Mouse (Mus musculus) spleen, adult 12 weeks (tissue): Measurements from ENCODE around the gene Btnl2.
A peak's percentile ranks its signal among the peaks of the same experiment; 100 is the strongest.
"Not testable (repeated sequence)": the region's sequence is repeated elsewhere in the genome, so short reads cannot be mapped to it uniquely, and the experiment has no call there.

Experiments used
- DNase-seq: peaks from one replicate; pipeline ENCODE4 v3.0.0; 2022; ENCODE audit warnings: low spot score

Btnl2 gene

DNA sequence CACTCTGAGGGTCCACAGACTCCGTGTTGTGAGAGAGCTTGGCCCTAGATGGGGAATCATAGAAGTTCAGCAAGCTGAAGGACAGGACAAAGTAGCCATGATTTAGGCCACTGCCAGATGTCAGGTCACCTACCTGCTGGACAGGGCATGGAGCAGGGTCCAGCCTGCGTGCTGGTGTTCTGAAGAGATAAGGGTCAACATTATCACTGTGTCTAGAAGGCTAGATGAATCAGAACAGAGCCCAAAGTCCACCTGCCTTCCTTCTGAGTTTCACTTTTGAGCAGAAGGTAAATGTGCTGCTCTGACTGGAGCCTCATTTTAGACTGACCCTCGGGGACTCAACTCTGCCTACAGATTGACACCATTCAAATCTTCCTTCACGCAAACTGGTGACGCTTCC is at the start of gene Btnl2:
Gene Btnl2, plus strand, starts transcription at position 284 of the 400 bp plus-strand sequence.
- no peak for DNase-seq

DNA sequence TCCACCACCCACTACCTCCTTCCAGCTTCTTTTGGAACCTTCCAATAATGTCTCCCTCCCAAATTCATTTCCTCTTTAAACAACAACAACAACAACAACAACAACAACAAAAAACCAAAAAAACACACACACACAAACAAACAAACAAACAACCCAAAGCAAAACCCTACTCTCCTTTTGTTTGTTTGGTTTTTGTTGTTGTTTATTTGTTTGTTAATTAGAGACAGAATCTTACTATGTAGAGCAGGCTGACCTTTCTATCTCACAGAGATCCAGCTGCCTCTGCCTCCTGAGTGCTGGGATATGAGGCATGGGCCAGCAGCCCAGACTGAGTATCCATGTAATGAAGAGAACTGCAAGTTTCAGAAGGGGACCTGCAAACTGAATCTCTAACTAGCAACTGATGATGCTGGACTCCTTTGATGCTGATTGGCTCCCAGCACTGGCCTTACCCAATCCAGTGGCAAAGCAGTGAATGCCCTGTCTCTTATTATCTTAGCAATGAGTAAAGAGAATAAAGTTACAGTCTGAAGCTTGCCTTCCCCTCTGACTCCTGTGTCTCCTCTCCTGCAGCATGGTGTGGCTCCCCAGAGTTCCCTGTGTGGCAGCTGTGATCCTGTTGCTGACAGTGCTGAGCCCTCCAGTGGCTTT is 49.1 kb upstream of the Btnl2 start, which contains the start of gene H2-Eb1:
Gene H2-Eb1, plus strand, starts transcription at position 488 of the 651 bp plus-strand sequence.
- peak; percentile 75 for DNase-seq

DNA sequence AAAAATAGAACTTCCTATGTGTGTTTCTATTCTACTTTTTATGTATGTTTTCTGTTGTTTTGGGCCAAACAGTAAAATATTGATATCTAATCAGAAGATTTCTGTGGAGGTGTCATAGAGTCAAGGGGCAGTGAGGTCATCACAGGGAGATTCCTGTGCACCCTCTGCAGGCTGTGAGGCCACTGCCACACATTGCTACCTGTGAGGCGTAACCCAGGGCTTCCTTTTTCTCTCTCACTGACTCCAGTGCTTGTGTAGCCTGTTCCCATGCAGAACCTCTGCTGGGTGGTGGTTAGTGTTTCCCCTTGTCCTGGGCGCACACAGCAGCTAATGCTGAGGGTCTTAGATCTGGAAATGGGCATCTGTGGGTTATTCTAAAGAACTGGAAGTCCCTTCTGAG is 48.2 kb upstream of the Btnl2 start:
- DNase-seq: no peak

DNA sequence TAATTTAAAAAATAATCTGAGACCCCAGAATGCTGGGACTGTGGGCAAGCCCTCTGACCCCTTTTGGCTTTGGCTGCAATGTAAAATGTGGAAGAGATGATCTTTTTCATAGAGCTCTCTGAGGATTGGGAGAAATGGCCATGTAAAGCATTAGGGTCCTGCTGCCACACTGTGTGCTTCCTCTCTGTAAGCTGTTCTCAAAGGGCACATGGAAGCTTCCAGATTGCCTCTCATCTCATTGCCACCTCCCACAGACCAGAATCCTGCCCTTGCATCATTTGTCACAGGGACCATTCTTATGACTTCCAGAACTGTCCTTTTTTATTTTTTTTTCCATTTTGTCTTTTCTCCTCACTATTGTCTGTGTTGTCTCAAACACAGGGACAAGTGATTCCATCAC is 47.4 kb upstream of the Btnl2 start:
- no peak for DNase-seq

DNA sequence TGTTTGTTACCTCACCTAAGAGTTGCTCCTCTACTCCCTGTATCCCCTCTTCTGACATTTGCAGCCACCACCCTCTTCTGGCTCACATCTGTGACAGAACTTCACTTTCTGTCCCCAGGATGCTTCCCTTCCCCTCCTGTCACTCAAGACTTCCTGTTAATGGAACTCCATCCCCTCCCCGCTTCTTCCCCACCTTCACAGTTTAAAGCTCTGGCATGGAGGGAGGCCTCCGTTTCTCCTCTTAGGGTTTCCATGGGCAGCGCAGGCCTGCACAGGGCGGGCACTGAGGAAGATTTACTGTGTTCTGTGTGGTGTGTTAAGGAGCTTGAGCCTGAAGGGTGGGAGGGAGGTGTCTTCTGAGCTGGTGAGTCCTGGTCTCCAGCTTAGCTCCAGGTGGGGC is 46.5 kb upstream of the Btnl2 start:
- DNase-seq: no peak

DNA sequence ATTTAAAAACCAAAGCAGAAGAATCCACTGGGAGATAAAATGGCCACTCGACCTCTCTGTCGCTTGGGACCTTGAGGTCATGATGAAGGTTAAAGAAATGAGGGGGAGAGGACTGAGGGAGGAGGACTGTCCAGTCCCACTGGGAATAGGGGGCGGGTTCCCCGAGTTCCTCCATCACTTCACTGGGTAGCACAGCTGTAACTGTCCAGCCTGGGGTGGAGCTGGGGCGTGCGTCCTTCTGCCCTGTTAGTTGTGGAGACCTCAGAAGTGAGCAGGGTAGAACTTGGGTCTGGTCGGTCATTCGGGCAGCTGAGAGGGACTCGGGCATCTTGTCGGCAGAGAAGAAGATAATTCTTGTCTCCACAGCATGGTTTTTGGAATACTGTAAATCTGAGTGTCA is 45.4 kb upstream of the Btnl2 start:
- no peak for DNase-seq

DNA sequence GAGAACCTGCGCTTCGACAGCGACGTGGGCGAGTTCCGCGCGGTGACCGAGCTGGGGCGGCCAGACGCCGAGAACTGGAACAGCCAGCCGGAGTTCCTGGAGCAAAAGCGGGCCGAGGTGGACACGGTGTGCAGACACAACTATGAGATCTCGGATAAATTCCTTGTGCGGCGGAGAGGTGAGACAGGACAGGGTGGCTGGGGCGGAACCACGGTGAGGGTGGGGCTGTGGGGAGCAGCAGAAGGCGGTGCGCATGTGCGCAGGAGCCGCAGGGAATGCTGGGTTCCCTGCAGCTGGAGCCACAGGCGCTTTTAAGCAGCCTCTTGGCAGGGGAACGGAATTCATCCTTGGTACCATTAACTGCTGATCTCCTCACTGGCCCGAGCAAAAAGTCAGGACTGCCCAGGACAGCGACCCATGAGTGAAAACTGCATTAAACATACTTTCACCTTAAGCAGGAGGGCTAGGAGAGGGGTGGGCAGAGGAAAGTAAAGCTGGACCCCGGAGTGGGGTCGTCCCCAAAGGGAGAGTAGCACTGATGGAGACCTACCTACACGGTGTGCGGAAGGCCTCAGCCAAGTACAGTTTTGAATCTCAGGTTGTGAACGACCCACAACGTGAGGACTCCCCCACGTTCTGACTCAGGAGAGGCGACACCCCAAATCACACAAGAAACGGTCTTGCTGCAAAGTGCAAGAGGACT is 44.8 kb upstream of the Btnl2 start:
- no peak for DNase-seq

DNA sequence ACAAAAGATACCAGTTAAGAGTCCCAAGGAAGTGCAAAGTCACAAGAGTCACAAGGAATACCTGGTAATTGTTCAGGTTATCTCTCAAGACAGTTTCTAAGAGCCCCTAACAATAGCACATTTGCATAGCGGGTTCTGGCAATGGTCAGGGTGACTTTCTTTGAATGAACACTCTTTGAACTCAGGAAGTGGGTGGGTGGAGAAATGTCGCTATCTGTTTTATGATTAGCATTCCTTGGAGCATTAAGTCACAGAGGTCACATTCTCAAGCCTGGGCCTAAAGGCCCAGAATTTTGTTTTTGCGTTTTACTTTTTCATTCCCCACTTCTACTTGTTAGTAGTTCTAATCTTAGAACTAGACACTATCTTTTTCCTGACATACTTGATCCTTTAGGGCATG is 44.1 kb upstream of the Btnl2 start:
- not testable (repeated sequence) for DNase-seq

DNA sequence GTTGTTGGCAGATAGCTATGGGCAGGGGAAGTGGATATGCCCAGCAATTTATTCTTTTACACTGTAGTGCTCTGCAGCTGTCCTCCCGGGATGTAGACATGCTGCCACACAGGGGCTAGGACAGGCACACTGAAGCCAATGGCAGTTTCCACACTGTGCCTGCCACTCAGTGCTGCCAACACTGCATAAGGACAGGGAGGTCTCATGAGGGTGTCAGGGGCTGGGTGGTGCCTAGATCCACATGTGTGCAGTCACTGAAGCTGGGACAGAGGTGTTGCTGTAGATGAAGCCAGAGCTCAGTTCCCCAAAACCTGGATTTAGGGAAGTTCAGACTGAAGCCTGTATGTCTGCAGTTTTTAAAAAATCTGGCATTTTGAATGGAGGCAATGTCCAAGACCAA is 42.4 kb upstream of the Btnl2 start:
- no peak for DNase-seq

DNA sequence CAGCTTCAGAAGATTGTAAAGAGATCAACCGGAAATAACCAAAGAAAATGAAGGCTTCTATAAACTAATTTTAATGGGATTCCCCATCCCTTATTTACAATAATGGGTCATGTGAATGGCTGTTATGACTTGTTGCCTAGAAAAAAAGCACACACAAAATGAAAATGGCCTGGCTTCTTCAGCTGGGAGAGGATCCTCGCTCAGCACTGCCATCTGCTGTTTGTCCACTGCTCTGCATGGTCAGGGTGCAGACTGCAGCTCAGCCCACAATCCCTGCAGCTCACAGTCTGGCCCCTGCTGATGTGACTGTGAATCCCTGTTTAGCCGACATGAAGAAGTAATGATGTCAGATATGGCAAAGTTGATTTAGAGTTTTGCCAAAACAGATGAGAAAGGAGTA is 41.2 kb upstream of the Btnl2 start:
- DNase-seq: peak; percentile 45

DNA sequence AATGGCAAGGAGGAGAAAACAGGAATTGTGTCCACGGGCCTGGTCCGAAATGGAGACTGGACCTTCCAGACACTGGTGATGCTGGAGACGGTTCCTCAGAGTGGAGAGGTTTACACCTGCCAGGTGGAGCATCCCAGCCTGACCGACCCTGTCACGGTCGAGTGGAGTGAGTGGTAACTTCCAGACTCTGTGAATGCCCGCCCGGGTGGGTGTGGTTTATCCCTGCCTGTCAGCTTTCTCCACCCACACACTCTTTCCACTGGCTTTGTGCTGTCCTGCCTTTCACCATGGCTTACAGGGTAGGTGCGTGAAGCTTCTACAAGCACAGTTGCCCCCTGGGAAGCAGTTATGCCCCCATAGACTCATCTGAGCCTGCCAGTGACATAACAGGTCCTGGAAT is 40.3 kb upstream of the Btnl2 start:
- DNase-seq: no peak

DNA sequence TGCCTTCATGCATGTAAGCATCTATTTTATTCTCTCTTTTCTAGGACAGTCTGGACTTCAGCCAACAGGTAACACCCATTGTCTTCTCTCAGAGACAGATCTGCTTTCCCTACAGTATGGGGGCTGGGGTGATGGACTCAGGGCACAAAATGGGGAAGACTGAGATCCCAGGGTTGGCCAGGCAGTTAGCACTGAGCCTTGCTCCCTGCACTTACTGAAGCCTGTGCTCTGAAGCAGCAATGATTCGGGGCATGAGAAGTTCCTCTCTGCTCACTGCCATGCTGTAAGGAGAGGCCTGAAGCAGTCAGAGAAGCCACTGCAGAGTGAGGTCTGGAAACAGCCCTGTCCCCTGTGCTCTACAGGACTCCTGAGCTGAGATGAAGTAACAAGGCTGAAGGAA is 39.1 kb upstream of the Btnl2 start:
- no peak for DNase-seq

DNA sequence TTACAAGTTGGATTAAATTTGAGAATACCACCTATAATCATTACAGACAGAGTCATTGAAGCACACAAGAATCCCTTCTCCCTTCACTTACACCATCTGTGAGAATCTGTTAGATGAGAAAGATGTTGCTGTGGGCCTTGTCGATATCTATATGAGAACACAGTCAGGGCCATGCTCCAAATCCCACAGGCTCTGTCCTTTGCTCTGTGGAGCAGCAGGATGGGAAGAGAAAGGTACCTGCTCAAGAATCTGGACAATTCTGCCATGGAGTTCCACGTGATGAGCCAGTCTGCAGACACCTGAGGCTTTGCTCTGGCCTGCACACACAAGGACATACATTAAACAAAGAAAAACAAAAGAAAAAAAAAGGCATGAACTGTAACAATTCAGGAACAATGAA is 37.9 kb upstream of the Btnl2 start:
- no peak for DNase-seq

DNA sequence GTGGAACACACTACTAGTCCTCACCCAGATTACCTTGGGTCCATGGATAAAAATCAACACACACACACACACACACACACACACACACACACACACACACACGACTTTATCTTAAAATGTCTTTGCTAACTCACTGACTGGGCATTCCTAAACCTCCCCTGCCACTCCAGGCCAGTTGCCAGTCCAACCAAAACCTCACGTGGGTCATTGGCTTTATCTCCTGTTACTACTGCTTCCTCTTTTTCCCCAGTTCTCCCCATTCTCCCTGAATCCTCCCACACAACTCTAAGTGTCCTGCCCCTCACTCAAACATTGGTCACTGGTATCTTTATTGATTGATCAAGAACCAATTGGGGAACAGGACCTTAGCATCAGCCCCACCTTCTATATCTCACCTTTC is 37.3 kb upstream of the Btnl2 start:
- no peak for DNase-seq

DNA sequence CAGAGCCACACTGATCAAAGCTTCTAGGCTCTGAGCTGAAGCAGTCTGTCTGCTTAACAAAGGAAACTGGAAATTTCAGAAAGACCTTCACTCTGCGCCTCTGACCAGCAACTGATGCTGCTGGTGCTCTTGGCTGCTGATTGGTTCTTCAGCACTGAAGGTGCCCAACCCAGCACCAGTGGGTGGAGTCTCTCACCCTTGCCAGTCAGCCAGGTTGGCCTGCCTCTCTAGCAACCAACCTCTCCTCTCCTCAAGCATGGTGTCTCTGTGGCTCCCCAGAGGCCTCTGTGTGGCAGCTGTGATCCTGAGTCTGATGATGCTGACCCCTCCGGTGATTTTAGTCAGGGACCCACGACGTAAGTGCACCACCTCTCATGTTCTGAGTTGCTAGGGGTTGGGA is 29.2 kb upstream of the Btnl2 start, which contains the start of gene H2-Eb2:
Gene H2-Eb2, plus strand, starts transcription at position 230 of the 400 bp plus-strand sequence.
- DNase-seq: peak; percentile 48

DNA sequence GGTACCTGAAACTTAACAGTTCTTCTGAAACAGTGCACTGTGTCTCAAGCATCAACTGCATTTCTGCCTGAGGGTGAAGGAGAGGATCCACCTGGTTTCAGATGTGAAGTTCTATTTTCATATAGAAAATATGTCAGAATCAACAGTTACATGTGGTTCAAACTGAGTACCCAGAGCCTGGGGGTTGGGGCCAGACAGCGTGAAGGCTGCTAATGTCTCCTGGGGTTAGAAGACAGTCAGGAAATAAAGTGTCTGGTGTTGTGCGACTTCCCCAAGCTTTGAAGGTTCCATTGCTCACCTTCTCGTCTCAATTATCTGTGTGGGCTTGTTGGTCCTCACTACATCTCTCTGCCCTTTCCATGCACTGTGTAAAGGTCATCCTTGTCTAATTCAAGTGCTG is 28.2 kb upstream of the Btnl2 start:
- no peak for DNase-seq

DNA sequence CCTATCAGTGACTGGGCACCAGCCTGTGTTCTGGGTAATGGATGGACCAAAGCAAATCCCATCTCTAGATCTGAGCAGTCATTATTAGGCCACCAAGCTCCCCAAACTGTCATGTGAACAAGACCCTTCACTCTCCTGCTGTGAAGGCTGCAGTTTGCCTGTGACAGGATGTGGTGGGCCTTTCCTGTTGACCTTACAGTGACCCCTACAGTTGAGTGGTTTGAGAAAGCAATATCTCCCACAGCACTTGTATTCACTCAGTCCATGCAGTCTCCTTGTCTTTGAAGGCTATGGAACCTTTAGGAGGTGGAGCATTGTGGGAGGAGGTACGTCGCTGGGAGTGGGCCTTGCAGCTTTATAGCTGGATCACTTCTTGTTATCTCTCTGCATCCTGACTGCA is 24.8 kb upstream of the Btnl2 start:
- DNase-seq: no peak

DNA sequence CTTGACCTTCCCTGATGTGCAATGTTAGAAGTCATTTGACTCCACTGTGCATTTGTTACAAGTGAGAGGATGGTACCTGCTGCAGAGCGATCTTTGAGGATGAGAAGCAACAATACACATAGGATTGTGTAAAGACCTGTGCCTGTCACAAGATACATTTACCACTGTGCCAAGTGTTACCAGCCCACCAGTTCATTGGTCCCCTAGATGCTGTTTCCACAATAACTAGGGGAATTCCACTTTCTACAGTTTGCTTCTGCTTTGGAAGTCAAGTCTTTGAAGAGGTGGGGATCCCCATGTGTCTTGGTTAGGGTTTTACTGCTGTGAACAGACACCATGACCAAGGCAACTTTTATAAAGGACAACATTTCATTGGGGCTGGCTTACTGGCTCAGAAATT is 23.4 kb upstream of the Btnl2 start:
- no peak for DNase-seq

DNA sequence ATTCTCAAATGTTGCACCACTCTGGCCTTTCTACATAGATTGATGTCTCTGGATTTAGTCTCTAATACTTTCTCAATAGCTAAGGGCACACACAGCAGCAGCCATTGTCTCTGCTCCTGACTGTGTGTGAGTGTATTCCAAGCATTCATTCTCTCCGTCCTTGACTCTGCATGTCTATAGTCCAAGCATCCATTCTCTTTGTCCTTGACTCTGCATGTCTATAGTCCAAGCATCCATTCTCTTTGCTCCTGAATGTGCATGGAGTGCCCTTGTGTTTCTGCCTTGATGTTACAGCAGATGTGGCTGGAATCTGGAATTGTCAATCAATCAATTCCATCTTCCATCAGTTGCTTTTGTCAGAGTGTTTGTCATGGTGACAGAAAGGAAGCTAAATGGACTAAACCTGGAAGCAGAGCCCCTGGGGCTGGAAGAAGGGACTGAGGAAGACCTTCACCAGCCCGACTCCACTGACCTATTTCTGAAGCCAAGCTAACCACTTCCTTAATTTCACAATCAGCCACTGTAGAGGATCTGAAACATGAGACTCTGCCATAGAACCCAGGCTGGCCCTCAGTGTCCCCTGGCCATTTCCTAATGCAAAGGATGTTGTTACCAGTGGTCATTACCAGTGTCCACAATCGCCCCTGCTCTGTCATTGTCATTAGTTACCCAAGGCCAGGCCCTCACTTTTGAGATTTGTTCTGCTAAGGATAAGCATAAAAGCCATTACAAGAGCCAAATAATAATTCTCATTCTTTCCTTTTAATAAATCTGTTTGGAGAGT is 13.8 kb upstream of the Btnl2 start:
- DNase-seq: no peak

DNA sequence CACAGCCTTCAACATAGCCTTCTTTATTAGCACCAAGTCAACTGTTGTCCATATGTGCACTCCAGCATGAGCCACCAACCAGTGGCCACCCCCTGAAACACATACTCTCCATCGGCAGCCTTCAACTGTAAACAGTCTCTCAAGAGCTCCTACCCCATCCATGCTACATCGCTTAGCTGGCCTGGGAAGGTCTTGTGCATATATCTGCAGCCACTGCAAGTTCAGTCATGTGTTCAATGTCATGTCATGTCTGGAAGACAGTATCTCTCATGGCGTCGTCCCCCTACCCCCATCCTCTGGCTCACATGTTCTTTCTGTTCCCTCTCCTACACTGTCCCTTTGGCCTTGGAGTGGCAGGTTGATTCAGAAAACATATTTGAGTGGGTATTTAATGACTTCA is 9.7 kb upstream of the Btnl2 start:
- DNase-seq: no peak

DNA sequence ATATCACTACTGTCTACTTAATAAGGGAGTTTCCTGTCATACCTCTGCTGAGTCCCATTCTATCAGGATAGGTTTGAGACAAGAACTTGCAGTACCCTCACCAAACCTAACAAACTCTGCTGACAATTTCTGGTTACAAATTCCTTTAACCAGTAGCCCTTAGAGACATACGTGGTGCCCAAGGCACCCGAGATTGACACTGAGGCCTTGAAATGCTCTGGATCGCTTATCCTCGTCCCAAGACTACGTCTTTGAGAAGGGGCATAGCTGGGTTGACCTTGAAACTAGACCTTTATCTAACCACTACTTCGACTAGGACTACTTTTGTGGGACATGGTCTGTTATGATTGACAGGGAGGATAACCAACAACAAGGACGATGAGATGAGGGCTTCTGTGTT is 9.1 kb upstream of the Btnl2 start:
- DNase-seq: no peak

DNA sequence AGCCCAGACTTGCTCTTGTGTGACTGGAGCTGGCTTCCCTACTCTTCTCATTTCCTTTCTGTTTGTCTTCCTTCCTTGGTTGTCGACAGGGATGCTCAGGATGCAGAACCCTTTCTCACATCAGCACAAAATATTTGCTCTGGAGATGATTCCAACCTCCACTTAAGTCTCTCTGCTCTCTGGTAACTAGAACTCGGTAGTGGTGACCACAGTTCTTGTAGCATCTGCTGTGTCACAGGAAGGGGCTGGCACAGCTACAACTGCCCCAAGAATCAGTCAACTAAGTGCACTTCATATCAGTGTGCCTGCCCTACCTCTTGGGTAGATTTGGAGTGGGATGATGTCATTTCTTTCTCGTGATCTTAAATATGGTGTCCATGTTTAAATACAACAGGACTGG is 8.6 kb upstream of the Btnl2 start:
- no peak for DNase-seq
